Mouse (Mus musculus) common myeloid progenitor, adult 5-6 weeks (primary cell): ENCODE data around the gene Nudt13. TPM values are rescaled to one million over a fixed set of nuclear protein-coding genes. Genes with fewer than 3 reads are reported as not detected.

Source experiments
- ATAC-seq: replicated peaks from 2 replicates; pipeline ENCODE4 v1.8.0; 2016; ENCODE audit warnings: low read depth, mild to moderate bottlenecking, moderate TSS enrichment, inconsistent platforms; ENCODE audit not compliant: poor library complexity, severe bottlenecking
- total RNA-seq: library from RNA; stranded (forward); fragments of 200-1000, 187-1606 nt; gene quantifications from 2 replicates; pipeline ENCODE4 v1.2.3, GENCODE M21; 2017

Gene Nudt13
- total RNA-seq, 1 experiment from 2014 or later, result 8.2 TPM

- no peak for ATAC-seq
Observed at GRCm38 (mm10) chr14:20331316-20331715, 36.8 kb downstream of the Nudt13 start.

- no peak for ATAC-seq
Observed at GRCm38 (mm10) chr14:20339415-20339814, 44.9 kb downstream of the Nudt13 start.

GRCm38 (mm10) chr14:20340149-20340548, 45.7 kb downstream of the Nudt13 start:
- 0 out of 2 replicates have a peak, but pooled peaks have one; percentile 39 for ATAC-seq

DNA sequence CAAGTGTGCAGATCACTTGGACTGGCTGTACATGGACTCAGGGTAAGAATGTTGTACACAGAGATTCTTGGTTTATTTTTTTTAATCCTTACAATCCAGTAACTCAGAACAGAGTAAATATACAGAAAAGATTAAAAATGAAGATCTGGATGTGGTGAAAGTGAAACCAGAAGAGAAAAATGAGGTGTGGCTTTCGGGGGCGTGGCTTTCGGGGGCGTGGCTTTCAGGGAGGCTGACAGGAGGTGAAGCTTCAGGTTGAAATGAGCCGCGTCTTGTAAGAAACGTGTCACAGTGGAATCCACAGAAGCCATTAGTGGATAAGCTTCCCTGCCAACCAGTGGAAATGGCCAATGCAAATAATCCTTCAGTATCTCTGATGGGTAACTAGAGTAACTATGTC, 46.4 kb downstream of the Nudt13 start:
- peak; percentile 63; the same call in 1 of the 2 replicates for ATAC-seq

GRCm38 (mm10) chr14:20345885-20346284, 51.4 kb downstream of the Nudt13 start:
- no peak for ATAC-seq

- peak; percentile 49 for ATAC-seq
Observed at GRCm38 (mm10) chr14:20347441-20347990, 53.0 kb downstream of the Nudt13 start.

DNA sequence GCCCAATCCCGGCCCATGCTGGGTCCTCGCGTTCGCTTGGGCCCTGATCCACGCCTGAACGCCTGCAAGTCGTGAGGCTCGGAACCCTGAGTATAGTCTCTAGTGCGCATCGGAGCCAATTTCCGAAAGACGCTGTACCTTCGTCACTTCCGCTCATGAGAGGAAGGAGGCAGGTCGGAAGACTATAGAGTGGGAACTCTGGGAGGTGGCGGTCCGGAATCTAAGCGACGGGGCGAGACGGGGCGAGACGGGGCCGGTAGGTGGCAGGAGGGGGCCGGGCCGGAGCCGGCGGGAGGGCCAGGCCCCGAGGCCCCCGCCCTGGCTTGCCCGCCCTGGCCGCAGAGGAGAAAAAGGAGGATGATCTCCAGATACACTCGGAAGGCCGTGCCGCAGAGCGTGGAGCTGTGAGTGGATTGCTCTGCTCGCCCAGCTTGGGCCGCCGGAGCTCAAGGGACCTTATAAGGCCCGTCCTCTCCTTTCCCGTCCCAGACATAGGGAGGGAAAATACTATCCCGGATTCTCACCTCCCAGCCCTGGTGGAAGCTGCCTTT, 53.6 kb downstream of the Nudt13 start, which contains the start of the genes Ecd and Fam149b:
Gene Ecd, minus strand, starts transcription at position 131 of the 551 bp plus-strand sequence.
Gene Fam149b, plus strand, starts transcription at position 172 of the 551 bp plus-strand sequence.
- peak; percentile 97 for ATAC-seq

DNA sequence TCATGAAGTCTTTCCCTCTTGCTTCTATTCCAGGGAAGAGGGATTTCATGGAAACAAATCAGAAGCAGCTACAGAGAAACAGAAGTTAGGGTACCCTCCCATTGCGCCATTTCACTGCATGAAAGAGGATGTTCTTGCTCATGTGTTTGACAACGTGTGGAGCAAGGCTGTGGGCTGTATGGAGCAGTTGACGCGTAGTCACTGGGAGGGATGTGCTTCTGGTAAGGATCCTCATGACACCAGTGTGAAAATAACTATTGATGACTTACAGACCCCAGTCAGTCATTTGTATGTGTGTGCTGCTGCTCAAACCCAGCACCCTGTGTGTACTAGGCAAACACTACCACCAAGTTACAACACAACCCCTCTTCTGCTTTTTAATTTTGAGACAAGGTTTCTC, 68.7 kb downstream of the Nudt13 start:
- ATAC-seq, result no peak

Other genes with a start within 250 kb of the Nudt13 start
- gene Saysd1, start 156.2 kb upstream of the Nudt13 start, total RNA-seq, result 2.1 and 2.2 TPM in 2 replicates
- gene Kcnk5, start 112.9 kb upstream of the Nudt13 start, total RNA-seq, result 11.4 and 13.9 TPM in 2 replicates
- gene Kcnk16, start 25.5 kb upstream of the Nudt13 start, total RNA-seq, result not detected in 2 replicates
- 60.3 and 73.0 TPM in 2 replicates for gene Ecd, start 53.4 kb downstream of the Nudt13 start, total RNA-seq
- gene Fam149b, start 53.5 kb downstream of the Nudt13 start, total RNA-seq, result 21.5 and 28.5 TPM in 2 replicates
- 329 and 390 TPM in 2 replicates for gene Dnajc9, start 94.2 kb downstream of the Nudt13 start, total RNA-seq
- 38.8 and 43.9 TPM in 2 replicates for gene Mrps16, start 98.9 kb downstream of the Nudt13 start, total RNA-seq
- gene Cfap70, start 157.5 kb downstream of the Nudt13 start, total RNA-seq, result 0.05 TPM in 1 of 2 replicates, not detected in the other
- gene Anxa7, start 185.4 kb downstream of the Nudt13 start, total RNA-seq, result 48.7 and 60.9 TPM in 2 replicates
- gene Mss51, start 202.2 kb downstream of the Nudt13 start, total RNA-seq, result 1.1 and 1.9 TPM in 2 replicates